Mouse (Mus musculus): ENCODE results near the gene Rasgrp3.
A peak's percentile ranks its signal among the peaks of the same experiment; 100 is the strongest.
"Not testable (repeated sequence)": the region's sequence is repeated elsewhere in the genome, so short reads cannot be mapped to it uniquely, and the experiment has no call there.

Rasgrp3 gene

DNA sequence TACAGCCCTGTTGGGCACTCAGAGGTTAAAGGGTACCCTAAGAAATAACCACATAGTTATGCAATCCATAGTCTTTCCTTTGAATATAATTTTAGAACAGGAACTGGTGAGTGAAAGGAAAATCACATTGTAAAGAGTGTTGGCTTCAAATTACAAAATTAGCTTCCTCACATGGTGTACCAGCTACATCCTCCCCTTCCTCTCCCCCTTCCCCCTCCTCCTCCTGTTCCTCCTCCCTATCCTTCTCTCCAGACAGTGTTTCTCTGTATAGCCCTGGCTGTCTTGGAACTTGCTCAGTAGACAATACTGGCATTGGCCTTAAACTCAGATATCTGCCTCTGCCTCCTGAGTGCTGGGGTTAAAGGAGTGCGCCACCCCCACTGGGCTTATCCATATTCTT is 26.1 kb downstream of the Rasgrp3 start:
- no peak for DNase-seq (ENCODE audit: low spot score in 2 of 2)

DNA sequence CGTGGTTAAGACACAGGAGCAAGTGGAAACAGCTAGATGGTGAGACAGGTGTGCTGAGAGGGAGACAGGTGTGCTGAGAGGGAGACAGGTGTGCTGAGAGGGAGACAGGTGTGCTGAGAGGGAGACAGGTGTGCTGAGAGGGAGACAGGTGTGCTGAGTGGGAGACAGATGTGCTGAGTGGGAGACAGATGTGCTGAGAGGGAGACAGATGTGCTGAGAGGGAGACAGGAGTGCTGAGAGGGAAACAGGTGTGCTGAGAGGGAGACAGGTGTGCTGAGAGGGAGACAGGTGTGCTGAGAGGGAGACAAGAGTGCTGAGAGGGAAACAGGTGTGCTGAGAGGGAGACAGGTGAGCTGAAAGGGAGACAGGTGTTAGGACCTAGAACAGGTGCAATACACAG is 27.5 kb downstream of the Rasgrp3 start:
- not testable (repeated sequence) for DNase-seq (ENCODE audit: low spot score in 2 of 2)

DNA sequence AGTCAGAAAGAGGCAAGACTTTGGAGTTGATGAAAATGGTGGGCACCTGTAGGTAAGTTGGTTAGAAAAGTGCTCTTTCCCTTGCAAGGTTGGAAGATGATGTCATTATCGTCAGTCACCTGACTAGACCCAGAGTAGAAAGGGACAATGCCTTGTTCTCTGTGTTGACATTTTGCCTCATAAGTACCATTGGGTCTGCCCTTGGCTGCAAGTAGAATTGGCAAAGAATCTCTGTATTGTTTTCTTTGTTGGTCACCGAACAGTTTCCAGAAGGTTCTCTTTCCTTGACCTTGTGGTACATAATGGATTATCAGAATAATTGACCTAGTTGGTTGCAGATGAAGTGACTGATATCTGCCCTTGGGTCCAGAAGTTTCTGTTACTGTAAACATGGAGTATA is 27.9 kb downstream of the Rasgrp3 start:
- no peak for DNase-seq (ENCODE audit: low spot score in 2 of 2)

DNA sequence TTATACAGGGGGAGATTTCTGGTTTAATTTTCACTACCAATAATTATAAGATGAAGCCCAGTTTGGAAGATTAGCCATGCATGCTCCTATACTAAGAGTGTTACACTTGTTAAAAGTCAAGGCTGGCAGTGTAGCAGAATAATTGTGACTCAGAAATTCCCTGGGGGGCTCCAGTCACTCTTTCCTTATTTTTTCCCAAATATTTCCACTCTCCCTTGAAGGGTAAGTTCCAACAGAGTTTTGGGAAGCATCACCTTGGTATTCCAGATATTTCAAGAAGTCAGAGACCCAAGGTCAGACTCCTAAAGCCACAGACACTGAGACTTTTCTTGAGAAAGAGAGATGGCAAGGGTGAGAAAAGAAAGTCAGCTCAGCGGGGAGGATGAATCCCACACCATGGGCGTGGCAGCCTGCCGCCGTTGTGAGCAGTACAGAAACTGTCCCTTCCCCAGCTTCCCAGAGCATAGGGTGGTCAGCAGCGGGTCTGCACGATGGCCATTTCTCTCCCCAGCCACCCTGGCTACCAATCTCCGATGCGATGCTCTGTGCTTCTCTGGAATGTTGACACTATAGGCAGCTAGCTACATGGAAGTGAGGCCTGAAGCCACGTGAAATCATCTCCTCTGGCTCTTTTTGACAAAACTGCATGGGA is 28.8 kb downstream of the Rasgrp3 start:
- DNase-seq (ENCODE audit: low spot score in 2 of 2): no peak

DNA sequence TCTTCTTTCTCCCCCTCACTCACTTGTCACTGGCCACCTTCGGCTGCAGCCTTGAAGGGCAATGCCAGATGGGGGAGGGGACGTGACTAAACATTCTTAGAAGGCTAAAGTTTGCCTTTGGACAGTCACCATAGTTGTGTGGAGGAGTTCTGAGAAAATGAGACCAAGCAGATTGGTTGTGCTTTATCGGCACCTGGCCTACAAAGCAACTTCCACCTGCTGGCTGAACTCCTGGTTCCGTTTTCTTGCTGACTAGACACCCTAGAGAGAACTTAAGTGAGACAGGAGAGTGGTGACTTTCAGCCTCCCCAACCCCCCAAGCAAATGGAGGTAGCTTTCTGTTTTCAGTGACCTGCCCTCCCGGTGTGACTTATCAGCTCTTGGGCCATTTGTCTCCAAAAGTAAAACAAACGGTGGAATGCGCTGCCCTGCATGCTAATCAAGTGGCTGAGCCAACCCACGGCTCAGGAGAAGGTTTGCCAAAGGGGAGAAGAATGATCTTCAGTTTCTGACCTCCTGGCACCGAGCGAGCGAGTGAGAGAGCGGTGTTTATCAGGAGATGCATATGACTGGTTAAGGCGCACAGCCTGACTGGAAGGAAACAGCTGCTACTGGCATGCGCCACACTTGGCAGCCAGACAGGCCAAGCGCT is 29.4 kb downstream of the Rasgrp3 start:
- DNase-seq (ENCODE audit: low spot score in 2 of 2): peak; percentile 10 to 53

DNA sequence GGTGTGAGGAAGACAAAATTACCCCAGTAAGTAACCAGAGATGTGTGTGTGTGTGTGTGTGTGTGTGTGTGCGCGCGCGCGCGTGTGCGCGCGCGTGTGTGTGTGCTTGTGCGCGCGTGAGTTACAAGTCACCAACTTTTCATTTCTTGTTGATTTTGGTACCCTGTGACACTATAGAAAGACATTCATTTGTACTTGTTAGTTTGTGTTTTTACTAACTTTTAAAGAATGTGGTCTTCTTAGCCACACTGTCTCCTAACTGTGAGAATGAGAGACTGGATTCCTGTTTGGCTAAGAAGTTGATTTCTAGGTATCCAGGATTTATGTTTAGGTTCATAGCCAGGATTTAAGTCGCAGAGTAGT is 29.9 kb downstream of the Rasgrp3 start:
- no peak for DNase-seq (ENCODE audit: low spot score in 2 of 2)

DNA sequence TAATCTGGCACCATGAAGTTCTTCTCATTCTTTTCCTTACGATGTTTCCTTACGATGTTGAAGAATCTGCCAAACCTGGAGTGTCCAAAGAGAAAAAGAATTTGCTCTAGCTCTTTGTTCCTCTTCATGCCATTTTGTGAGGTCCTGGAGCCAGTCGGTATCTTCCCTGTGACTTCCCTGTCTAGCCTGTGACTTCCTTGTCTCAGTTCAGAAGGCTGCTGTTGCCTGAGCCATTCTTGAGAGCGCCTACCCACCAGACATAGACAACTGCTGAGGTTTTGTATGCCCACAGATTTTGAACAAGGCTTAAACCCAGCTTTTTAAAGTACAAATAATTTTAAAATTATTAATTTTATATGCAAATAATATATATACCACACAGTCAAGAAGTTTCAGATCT is 31.3 kb downstream of the Rasgrp3 start:
- no peak for DNase-seq (ENCODE audit: low spot score in 2 of 2)

DNA sequence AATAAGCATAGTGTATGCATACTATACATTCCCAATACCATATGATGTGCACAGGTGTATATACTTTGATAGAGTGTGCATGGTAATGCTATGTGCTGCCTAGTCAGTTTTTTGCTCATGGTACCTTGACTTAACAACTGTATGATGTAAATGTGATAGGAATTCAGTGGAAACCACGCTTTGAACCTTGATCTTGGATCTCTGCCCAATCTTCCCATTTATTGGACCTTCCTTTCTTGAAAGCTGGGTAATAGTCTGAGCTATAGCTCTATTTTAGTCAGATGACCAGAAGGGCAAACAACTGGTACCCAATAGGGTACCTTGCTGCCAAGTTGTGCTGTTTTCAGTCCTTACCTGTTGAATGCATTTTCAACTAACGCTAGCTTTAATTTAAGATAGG is 31.8 kb downstream of the Rasgrp3 start:
- DNase-seq (ENCODE audit: low spot score in 2 of 2): no peak

DNA sequence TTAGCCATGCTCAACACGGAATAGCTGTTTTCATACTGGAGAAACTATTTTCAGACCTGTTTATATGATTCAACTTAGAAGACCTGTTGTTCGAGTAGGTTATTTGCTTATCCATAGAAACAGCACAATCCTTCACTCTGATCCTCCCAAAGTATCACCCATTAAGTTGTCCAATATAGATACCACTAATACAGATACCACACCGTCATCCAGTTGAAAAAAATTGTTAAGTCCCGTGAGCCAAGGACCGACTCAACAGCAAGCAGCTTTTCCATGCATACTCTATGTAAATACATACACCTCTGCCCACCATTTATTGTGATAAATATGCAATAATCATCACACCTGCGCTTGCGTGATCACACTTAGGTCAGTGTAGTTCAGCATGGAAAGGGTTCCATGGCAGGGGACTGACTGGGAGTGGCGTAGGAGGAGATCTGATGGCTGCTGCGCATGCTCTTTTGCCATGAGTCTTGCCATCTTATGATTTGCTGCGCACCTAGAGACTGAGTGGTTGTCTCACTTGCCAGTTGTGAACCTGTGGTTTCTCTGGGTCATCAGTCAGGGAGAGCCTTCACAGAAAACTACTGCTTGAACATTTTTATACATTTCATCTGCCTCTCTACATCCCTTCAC is 32.9 kb downstream of the Rasgrp3 start:
- no peak for DNase-seq (ENCODE audit: low spot score in 2 of 2)

DNA sequence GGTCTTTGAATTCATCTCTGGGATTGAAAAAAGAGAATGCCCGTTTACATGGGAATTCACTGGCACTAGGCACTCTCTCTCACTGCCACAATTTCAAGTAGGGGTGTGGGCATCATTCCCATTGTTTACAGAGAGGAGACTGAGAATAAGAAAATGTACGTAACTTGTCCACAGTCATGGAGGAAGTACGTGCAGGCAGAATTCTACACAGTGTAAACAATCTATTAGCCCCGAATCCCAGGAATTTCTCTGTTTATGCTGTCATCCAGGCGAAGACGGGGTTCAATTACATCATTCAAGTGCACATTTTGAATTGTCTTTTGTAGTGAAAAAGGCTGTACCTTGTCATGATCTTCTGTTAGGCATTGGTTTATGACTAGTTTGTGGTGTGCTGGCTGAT is 34.6 kb downstream of the Rasgrp3 start:
- DNase-seq (ENCODE audit: low spot score in 2 of 2): no peak

DNA sequence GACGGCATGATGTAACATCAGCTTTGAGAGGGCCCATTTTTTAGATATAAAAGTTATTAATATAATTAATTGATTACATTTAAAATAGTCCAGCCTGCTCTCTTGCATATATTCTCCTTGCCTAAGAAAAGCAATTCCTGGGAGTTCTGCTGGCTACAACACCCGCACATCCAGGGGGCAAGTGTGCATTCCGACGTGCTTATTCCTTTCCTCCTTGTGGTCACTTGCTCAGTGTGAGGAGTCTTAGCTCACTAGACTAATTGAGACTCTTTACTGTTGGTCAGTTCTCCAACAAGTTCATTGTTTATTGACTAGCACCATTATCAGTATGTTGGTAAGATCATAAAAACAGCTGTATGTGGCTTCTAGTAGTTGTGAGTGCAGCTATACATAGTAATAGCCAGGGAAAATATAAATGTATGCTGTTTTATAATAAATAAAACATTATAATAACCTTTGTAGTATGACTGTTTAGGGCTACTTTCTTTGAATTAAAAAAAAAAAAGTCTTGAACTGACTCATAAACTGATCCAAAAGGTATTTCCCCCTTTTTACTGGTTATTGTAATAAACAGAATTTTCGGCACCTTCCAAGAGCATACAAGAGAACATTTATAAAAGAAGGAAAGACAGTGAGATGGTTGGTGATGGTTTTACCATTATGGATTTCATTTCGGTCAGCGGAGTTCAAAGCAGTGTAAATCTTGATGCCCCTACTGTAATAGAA is 35.4 kb downstream of the Rasgrp3 start:
- DNase-seq (ENCODE audit: low spot score in 2 of 2): no peak

DNA sequence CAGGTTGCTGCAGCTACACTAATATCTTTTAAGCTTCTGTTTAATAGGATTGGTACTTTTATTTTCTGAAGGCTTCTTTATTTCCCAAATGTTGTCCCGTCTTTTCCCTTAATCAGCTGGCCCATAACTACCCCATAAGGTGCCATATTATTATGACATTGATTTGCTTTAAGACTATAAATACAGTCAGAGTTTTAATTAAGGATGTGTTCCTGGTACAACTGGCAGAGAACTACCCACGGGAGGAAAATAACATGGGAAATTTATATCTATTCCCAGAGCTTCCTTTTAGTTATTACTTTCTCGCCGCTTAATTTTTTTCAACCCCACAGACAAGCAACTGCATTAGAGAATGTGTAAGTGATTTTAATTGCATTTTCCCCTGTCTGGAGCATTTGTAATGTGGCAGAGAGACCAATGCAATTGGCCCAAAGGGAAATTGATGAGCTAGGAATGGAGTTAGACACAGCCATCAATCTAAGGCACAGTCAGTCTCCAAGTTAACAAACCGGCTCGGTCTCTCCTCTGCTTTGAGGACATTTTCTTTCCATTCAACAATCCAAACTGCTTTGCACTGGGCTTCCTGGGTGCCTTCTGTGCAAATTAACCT is 36.1 kb downstream of the Rasgrp3 start:
- DNase-seq (ENCODE audit: low spot score in 2 of 2): no peak

DNA sequence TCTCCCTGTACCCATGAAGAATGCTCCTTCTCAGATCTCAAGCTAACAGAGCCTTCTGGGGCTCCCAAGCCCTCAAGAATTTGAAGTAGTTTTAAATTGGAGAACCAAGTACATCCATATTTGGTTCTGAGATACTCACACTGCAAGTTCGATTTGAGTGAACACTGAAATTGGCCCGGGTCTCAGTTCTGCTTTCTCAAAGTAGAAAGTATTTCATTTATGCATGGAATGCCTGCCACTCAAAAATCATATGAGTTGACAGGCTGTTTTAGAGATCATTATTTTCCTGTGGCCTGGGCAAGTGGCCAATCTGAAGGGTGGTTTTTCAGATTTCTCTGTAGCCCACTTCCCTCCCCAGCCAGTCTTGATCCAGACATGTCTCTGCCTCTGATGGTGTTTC is 36.7 kb downstream of the Rasgrp3 start:
- DNase-seq (ENCODE audit: low spot score in 2 of 2): no peak

DNA sequence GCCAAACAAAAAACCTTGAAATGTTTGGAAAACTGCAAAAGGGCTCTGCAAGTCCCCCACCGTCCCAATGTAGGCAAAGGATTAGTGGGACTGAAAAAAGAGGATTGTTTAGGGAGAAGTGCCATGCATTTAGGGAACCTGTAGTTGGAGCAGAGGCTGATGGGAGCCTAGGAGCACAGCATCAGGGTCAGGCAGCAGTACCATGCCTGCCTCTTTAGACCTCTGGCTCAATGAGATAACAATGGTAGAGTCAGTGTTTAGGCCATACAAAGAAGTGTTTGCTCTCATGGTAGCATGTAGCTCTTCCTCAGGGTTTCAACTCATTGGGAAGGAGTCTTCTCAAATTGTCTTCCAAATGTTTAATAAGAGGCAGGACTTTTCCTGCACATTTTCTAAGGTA is 40.3 kb downstream of the Rasgrp3 start:
- DNase-seq (ENCODE audit: low spot score in 2 of 2): no peak

DNA sequence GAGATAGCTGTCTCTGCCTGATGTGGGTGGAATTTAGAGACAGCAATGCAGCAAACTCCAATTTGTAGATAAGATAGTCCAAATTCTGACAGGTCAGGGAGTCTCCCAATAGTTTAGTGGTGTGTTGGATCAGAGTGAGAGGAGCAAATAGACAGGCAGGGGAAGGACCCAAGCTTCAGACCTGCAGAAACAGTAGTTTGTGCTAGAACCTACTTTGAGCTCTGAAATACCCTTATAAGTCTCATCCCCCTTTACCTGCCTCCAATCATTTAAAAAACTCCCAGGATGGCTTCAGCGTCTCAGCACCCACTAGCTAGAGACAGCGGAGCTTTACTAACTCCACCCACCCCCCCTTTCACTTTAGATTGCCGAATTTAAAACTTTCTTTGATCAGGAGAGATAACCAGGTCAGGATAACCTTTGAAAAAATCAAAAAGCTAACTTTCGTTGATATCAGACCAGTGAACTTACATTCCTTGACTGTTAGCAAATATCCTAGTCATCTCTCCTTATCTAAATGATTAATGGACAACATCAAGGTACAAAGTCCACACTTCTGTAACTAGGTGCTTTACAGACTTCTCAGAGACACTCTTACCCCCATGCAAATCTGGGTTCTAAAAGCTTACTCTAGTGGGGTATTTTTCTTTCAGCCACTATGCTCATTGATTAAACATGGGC is 41.2 kb downstream of the Rasgrp3 start:
- no peak for DNase-seq (ENCODE audit: low spot score in 2 of 2)

DNA sequence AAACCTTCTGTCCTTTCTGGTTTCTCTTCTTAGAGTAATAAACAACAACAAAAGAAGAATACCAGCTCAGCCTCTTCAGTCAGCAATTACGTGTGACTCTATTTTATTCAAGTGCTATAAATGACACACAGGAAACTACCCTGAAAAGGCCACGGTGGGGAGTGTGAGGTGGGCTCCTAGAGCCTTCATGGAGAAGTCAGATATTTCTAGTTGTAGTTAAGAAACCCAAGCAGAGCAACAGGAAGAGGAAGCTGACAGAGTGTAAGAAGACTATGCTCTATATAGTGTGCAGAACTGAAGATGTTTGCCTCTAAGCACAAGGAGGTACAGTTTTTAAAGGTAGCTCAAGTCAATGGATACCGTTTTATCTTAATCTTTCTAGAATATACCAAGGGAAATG is 42.0 kb downstream of the Rasgrp3 start:
- no peak for DNase-seq (ENCODE audit: low spot score in 2 of 2)

DNA sequence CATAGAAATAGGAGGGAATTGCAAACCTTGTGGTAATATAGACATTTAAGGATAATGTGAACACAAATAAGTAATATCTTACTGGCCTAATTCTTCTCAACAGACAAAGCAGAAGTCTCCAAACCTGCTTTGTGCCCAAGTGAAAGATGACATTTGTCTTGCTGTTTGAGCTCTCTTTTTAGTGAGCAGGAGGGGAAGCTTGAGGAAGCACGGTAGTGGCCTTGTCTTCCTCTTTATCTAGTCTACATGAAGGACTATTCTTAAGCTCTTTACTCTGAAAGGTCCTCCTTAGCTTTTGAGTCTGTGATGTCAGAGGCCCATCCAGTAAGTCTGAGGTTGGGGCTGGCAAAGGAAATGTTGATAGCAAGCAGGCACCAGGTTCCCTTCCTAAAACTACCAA is 43.1 kb downstream of the Rasgrp3 start:
- no peak for DNase-seq (ENCODE audit: low spot score in 2 of 2)

DNA sequence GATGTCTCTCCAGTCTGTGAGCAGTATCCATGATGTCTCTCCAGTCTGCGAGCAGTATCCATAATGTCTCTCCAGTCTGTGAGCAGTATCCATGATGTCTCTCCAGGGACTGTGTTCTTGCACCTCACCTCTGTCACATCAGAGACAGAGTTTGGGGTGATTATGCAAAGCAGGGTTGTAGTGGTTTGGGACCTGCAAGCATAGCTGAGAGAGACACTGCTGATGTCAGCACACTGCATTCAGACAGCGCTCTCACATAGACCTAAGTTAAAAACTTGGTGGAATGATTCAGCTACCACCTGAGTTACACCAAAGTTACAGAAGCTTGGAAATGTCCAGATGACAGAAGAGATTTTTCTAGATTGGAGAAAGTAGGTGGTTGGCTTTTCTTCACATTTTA is 44.0 kb downstream of the Rasgrp3 start:
- DNase-seq (ENCODE audit: low spot score in 2 of 2): no peak

DNA sequence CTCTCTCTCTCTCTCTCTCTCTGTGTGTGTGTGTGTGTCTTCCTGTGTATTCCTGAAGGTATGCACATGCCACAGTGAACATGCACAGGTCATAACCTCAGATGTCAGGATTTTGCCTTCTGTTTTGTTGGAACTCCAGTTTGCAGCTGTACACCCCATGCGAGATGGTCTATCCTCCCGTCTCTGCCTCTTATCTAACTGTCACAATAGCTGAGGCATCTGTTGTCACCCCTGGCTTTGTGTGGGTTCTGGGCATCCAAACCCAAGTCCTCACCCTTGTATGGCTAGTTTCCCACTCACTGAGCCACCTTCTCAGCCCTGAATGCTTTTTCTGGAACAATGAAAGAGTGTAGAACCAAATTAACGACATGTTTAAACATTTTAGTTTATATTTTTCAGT is 44.7 kb downstream of the Rasgrp3 start:
- no peak for DNase-seq (ENCODE audit: low spot score in 2 of 2)

DNA sequence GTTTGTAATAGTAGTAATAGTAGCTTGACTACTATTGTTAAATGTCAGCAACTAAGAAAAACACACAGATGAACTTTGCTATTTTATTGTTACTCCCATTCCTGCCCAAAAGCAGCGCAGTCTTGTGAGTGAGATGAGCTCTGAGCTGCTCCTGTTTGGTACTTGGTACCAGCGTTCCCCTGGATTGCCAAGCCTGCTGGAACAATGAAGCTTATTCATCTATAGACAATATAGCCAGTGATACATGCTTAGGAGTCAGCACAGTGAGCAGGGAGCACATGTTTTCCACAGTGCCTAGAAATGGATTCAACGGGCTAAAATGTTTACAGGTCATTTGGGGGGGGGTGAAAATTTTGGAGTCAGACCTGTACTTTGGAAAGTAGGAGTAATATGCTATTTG is 50.5 kb downstream of the Rasgrp3 start:
- no peak for DNase-seq (ENCODE audit: low spot score in 2 of 2)

DNA sequence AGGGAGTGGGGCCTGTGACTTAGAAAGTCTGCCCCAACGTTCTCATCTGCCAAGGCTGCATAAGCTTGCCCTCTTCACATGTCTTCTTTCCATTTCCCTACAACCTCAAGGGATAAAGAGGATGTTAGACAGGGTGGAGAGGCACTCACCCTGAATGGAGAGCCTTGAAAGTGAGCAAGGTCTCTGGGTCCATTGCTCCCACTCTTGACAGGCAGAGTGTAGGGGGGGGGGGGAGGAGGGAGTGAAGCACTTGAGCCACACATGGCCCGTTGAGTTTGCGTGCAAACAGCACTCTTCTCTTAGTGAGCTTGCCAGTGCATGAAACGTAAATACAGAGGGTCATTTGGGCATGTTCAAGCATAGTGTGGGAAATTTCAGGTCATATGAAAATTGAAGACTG is 59.5 kb downstream of the Rasgrp3 start:
- DNase-seq (ENCODE audit: low spot score in 2 of 2): no peak

DNA sequence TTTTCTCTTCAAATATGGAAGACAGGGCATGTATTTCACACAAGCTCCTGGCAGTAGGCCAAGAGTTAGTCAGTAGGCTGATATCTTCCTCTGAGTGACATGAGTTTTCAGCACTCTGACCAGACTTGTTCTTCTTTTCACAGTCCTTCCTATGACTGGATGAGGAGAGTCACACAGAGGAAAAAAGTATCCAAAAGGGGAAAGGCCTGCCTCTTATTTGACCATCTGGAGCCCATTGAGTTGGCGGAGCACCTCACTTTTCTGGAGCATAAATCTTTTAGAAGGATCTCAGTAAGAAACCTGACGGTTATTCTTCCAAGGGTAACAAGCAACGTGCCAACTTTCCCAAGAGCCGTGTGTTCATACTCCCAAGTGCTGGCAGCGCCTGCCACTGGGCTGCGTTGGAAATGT is 62.5 kb downstream of the Rasgrp3 start:
- DNase-seq (ENCODE audit: low spot score in 2 of 2): peak in 1 of 2 experiments; percentile 2
